Mouse (Mus musculus) E14TG2a.4 (cell line): Measurements from ENCODE around the gene Wnt1.

Experiments used
- CTCF ChIP-seq: conservative IDR thresholded peaks from 2 replicates; pipeline ENCODE4 v1.5.1; 2014; ENCODE audit warnings: low read length
- NANOG ChIP-seq: IDR thresholded peaks from 2 replicates; pipeline ENCODE4 v1.6.1; 2014; ENCODE audit warnings: borderline replicate concordance, low read length, mixed read lengths

DNA sequence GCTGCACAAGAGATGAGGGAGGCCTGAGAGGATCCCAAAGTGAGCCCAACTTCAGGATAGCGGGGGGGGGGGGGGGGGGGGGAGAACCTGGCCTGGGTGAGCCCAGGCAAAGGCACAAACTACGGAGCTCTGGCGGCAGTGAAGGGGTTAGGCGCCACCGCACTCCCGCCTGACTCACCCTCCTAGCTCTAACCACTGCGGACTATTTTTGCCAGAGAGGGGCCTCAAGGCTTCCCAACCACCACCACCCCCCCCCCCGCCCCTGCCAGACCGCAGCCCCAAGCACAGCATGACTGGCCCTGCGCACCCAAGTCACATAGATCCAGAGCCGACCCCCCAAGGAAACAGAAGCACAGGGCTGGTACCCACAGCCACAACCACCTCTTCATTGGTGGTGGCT lies 10.9 kb upstream of the Wnt1 start:
- TF ChIP-seq CTCF: no peak
- TF ChIP-seq NANOG: no peak
